Mouse (Mus musculus) embryonic facial prominence, embryonic 11.5 days (tissue): Measurements from ENCODE around the gene Tll1. TPM values are rescaled to one million over a fixed set of nuclear protein-coding genes. Genes with fewer than 3 reads are reported as not detected.

Source experiments
- ATAC-seq: fragments of 200-750 bp; cut with Nextera tagmentation; replicated peaks from 2 replicates; pipeline ENCODE4 v1.8.0; 2017; ENCODE audit warnings: low read depth; ENCODE audit not compliant: insufficient number of reproducible peaks, low FRiP score, low TSS enrichment
- DNase-seq: peaks from one replicate; pipeline ENCODE4 v3.0.0-alpha.2; 2015; ENCODE audit warnings: low spot score
- H3K27ac ChIP-seq: fragments of 300-500 bp; sonication (generic); replicated peaks from 2 replicates; pipeline ENCODE4 v1.5.1; 2014; ENCODE audit warnings: mild to moderate bottlenecking, low read depth, low read length, control low read depth
- H3K27me3 ChIP-seq: fragments of 300-500 bp; sonication (generic); 2 replicates; pipeline ENCODE4 v1.6.1; 2014; ENCODE audit warnings: mild to moderate bottlenecking, low read length, moderate library complexity, mixed read lengths; ENCODE audit not compliant: control insufficient read depth, insufficient read depth
- H3K36me3 ChIP-seq: fragments of 300-500 bp; sonication (generic); replicated peaks from 2 replicates; pipeline ENCODE4 v1.6.1; 2014; ENCODE audit warnings: low read depth, mild to moderate bottlenecking, low read length, moderate library complexity, mixed read lengths; ENCODE audit not compliant: control insufficient read depth, insufficient read depth
- H3K4me1 ChIP-seq: fragments of 300-500 bp; sonication (generic); 2 replicates; pipeline ENCODE4 v1.6.1; 2014; ENCODE audit warnings: low read length, mixed read lengths; ENCODE audit not compliant: control insufficient read depth, insufficient read depth
- H3K4me2 ChIP-seq: fragments of 300-500 bp; sonication (generic); 2 replicates; pipeline ENCODE4 v1.6.1; 2014; ENCODE audit warnings: low read depth, mild to moderate bottlenecking, control low read depth, low read length, moderate library complexity
- H3K4me3 ChIP-seq: fragments of 300-500 bp; sonication (generic); 2 replicates; pipeline ENCODE4 v1.5.1; 2014; ENCODE audit warnings: low read depth, low read length, control low read depth
- H3K9ac ChIP-seq: fragments of 300-500 bp; sonication (generic); replicated peaks from 2 replicates; pipeline ENCODE4 v1.6.1; 2014; ENCODE audit warnings: mild to moderate bottlenecking, control low read depth, low read length
- H3K9me3 ChIP-seq: fragments of 300-500 bp; sonication (generic); replicated peaks from 2 replicates; pipeline ENCODE4 v1.6.1; 2016; ENCODE audit warnings: mild to moderate bottlenecking, low read length, inconsistent platforms, mixed read lengths; ENCODE audit not compliant: control insufficient read depth
- WGBS: fragments of 180-500 bp; shearing (Covaris S2); extraction: QIAGEN DNeasy Blood & Tissue Kit; methylation state at CpG from one replicate; pipeline ENCODE4 v1.1.7; 2014; 5-methylcytosine and 5-hydroxymethylcytosine counted together
- polyA plus RNA-seq: library from polyadenylated mRNA; unstranded; fragments of >200 nt; fragmentation: Nextera tagmentation; extraction: Ambion mirVana; gene quantifications from 2 replicates; pipeline ENCODE4 v1.2.1, GENCODE M21; 2014

The Tll1 gene
- polyA plus RNA-seq, 1 experiment from 2014 or later = 2.1 TPM

GRCm38 (mm10) chr8:64205321-64206023 lies 599 bp downstream of the Tll1 start:
- WGBS = 0% methylated on average over 46 of the region's 61 CpGs
- Histone ChIP-seq H3K4me2 (peak overlapping the region; percentile 98), H3K27me3 (no peaks in the 10 kb centered on the region), H3K27ac (no peak overlapping the region), H3K9me3 (no peaks in the 10 kb centered on the region), H3K36me3 (no peaks in the 10 kb centered on the region), H3K4me3 (peak overlapping the region; percentile 60), H3K9ac (peak overlapping the region; percentile 62), H3K4me1 (no peaks in the 10 kb centered on the region)
- ATAC-seq (peak; percentile 66), DNase-seq (peak; percentile 50)

- Histone ChIP-seq H3K4me2 (peak overlapping the region; percentile 98), H3K9me3 (no peaks in the 10 kb centered on the region), H3K4me1 (no peaks in the 10 kb centered on the region), H3K36me3 (no peaks in the 10 kb centered on the region), H3K9ac (peak overlapping the region; percentile 62), H3K27me3 (no peaks in the 10 kb centered on the region), H3K4me3 (peak overlapping the region; percentile 60), H3K27ac (no peak overlapping the region)
- WGBS = under 1% methylated on average over 19 of the region's 19 CpGs
- ATAC-seq (peak; percentile 58; the same call in 1 of the 2 replicates), DNase-seq (peak; percentile 31)
Observed at GRCm38 (mm10) chr8:64204801-64205311, 1.2 kb downstream of the Tll1 start.

- no peaks in the 10 kb centered on the region for H3K9me3 ChIP-seq
- DNase-seq (peak; percentile 64), ATAC-seq (peak; percentile 75)
- H3K4me3 ChIP-seq = peak overlapping the region; percentile 60
- no peak overlapping the region for H3K9ac ChIP-seq
- H3K36me3 ChIP-seq = no peaks in the 10 kb centered on the region
- 4% methylated on average over 19 of the region's 19 CpGs for WGBS
- H3K4me1 ChIP-seq = no peaks in the 10 kb centered on the region
- H3K27me3 ChIP-seq = no peaks in the 10 kb centered on the region
- peak overlapping the region; percentile 98 for H3K4me2 ChIP-seq
- no peak overlapping the region for H3K27ac ChIP-seq
Observed at GRCm38 (mm10) chr8:64204167-64204566, 1.9 kb downstream of the Tll1 start.

DNA sequence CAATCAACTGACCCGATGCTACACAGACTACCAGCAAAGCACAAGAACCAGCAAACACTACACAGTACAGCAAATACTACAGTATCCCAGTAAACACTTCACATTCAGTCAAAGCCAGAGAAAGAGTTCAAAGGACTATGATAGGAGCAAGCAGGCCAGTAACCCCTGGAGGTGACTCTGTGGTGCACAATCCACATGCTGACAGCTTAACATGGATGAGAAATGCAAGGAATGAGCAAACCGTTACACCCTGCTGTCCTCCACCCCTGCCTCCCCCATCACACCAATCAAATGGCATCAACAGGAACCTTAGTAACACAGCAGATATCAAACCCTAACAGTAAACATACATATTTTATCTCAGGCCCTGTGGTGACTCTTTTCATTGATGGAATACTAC lies 7.7 kb downstream of the Tll1 start:
- Histone ChIP-seq H3K4me1 (no peaks in the 10 kb centered on the region), H3K27me3 (no peaks in the 10 kb centered on the region), H3K4me2 (no peak overlapping the region), H3K9ac (no peak overlapping the region), H3K27ac (no peak overlapping the region), H3K9me3 (no peaks in the 10 kb centered on the region), H3K4me3 (no peak overlapping the region), H3K36me3 (no peaks in the 10 kb centered on the region)
- DNase-seq (no peak), ATAC-seq (no peak)
- WGBS = 75% methylated on average over 2 of the region's 2 CpGs

DNA sequence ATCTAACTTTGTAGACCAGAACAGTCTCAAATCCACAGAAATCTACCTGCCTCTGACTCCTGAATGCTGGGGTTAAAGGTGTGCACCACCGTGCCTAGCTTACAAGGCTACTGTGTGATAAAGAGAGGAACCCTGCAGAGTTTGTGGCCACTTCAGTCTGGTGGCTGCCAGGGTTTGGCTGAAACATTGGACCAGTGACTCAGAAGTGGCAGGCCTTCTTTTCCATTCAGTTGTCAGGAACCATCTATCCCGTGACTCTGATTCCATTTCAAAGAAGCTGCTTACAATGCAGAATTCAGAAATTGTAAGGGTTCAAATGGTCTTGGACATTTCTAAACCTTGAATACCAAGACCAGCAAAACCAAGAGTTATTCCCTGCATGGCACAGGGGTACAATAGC lies 12.7 kb downstream of the Tll1 start:
- Histone ChIP-seq H3K4me1 (no peaks in the 10 kb centered on the region), H3K27ac (no peak overlapping the region), H3K4me3 (no peak overlapping the region), H3K27me3 (no peaks in the 10 kb centered on the region), H3K36me3 (no peaks in the 10 kb centered on the region), H3K9ac (no peak overlapping the region), H3K4me2 (no peak overlapping the region), H3K9me3 (no peaks in the 10 kb centered on the region)
- ATAC-seq (no peak), DNase-seq (no peak)
- 63% methylated on average over 2 of the region's 2 CpGs for WGBS

- H3K9me3 ChIP-seq = no peaks in the 10 kb centered on the region
- no peak overlapping the region for H3K4me2 ChIP-seq
- ATAC-seq (no peak), DNase-seq (no peak)
- H3K36me3 ChIP-seq = no peaks in the 10 kb centered on the region
- H3K4me1 ChIP-seq = no peaks in the 10 kb centered on the region
- no peak overlapping the region for H3K27ac ChIP-seq
- WGBS = 65% methylated on average over 2 of the region's 2 CpGs
- H3K9ac ChIP-seq = no peak overlapping the region
- H3K4me3 ChIP-seq = no peak overlapping the region
- H3K27me3 ChIP-seq = no peaks in the 10 kb centered on the region
Observed at GRCm38 (mm10) chr8:64187881-64188280, 18.2 kb downstream of the Tll1 start.

DNA sequence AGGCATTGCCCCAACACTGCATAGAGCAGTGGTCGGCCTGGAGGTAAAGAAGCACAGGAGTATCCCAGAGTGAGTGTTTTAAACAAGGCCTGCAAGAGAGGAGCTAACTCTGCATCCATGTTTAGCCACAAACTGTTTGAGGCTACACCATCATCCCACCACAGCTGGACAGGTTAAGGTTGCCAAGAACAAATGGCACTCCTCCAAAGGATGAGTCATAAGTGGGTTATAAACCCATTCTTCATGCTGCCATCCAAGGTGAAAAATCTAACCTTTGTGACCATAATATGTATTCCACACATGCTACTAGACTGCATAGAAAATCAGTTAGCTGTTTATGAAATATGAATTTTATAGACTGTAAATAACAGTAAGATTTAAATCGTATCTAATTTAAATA lies 29.1 kb downstream of the Tll1 start:
- no peaks in the 10 kb centered on the region for H3K4me1 ChIP-seq
- DNase-seq (no peak), ATAC-seq (no peak)
- no peak overlapping the region for H3K4me3 ChIP-seq
- WGBS = 87% methylated on average over 2 of the region's 2 CpGs
- no peaks in the 10 kb centered on the region for H3K36me3 ChIP-seq
- no peak overlapping the region for H3K9ac ChIP-seq
- no peaks in the 10 kb centered on the region for H3K27me3 ChIP-seq
- no peak overlapping the region for H3K27ac ChIP-seq
- H3K4me2 ChIP-seq = no peak overlapping the region
- no peaks in the 10 kb centered on the region for H3K9me3 ChIP-seq

DNA sequence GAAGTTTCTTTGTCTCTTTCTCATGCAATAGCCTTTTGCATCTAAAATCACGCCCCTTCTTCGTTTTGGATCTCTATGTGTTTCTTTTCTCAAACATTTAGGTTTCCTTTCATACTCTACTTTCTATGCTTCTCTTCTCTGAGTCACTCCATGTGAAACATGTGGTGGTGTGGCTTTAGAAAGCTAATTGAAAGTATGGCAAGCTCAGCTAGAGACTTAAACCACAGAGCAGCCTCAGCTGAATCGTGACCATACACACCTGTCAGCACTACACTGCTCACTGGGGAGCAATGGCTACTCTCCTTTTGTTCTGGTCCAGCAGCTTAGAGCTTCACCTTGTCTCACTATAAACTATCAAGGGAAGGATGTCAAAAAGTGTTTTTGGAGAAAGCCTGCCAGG lies 31.2 kb downstream of the Tll1 start:
- no peak overlapping the region for H3K9ac ChIP-seq
- no peak overlapping the region for H3K27ac ChIP-seq
- H3K4me2 ChIP-seq = no peak overlapping the region
- WGBS = 78% methylated on average over 3 of the region's 3 CpGs
- no peaks in the 10 kb centered on the region for H3K27me3 ChIP-seq
- H3K9me3 ChIP-seq = no peaks in the 10 kb centered on the region
- H3K4me1 ChIP-seq = no peaks in the 10 kb centered on the region
- DNase-seq = no peak
- no peak overlapping the region for H3K4me3 ChIP-seq
- ATAC-seq = no peak
- no peaks in the 10 kb centered on the region for H3K36me3 ChIP-seq
